Mouse (Mus musculus) MEL (cell line): Measurements from ENCODE around the gene Scgb3a1.

Source experiments
- BHLHE40 ChIP-seq: IDR thresholded peaks from 2 replicates; pipeline ENCODE4 v1.6.1; 2012; ENCODE audit warnings: low read depth, mild to moderate bottlenecking, inconsistent platforms, low read length, improper control_type of control experiment, borderline replicate concordance
- CTCF ChIP-seq, 3 experiments: IDR thresholded peaks in 2 of 3; conservative IDR thresholded peaks in 1 of 3; 2 replicates each; pipeline ENCODE4 v1.5.1; 2011 to 2012; ENCODE audit warnings: low read length in 3 of 3, low read depth in 2 of 3, mild to moderate bottlenecking in 2 of 3, improper control_type of control experiment in 1 of 3, inconsistent platforms in 1 of 3, mixed read lengths in 1 of 3, moderate library complexity in 1 of 3; ENCODE audit not compliant: control insufficient read depth in 1 of 3, insufficient read depth in 1 of 3, poor library complexity in 1 of 3, severe bottlenecking in 1 of 3
- EP300 ChIP-seq, 2 experiments: IDR thresholded peaks; 2 replicates each; pipeline ENCODE4 v1.6.1; 2011; ENCODE audit warnings: improper control_type of control experiment in 2 of 2, low read length in 2 of 2, low read depth in 1 of 2, mild to moderate bottlenecking in 1 of 2
- GATA1 ChIP-seq: IDR thresholded peaks from 2 replicates; pipeline ENCODE4 v1.6.1; 2011; ENCODE audit warnings: low read depth, low read length, improper control_type of control experiment
- JUND ChIP-seq: IDR thresholded peaks from 2 replicates; pipeline ENCODE4 v1.6.1; 2011; ENCODE audit warnings: low read depth, mild to moderate bottlenecking, improper control_type of control experiment, low read length
- NRF1 ChIP-seq: IDR thresholded peaks from 2 replicates; pipeline ENCODE4 v1.6.1; 2014; ENCODE audit warnings: low read depth, mild to moderate bottlenecking, inconsistent platforms, low read length, improper control_type of control experiment, moderate library complexity; ENCODE audit not compliant: poor library complexity, insufficient read depth, severe bottlenecking
- POLR2A ChIP-seq, 2 experiments: IDR thresholded peaks; 2 replicates each; pipeline ENCODE4 v1.6.1; 2011 to 2012; ENCODE audit warnings: low read length in 2 of 2, mild to moderate bottlenecking in 2 of 2, control low read depth in 1 of 2, improper control_type of control experiment in 1 of 2, low read depth in 1 of 2, moderate library complexity in 1 of 2; ENCODE audit not compliant: control insufficient read depth in 1 of 2, insufficient read depth in 1 of 2, poor library complexity in 1 of 2
- POLR2AphosphoS2 ChIP-seq: IDR thresholded peaks from 2 replicates; pipeline ENCODE4 v1.6.1; 2011; ENCODE audit warnings: low read length, improper control_type of control experiment
- RCOR1 ChIP-seq: IDR thresholded peaks from 2 replicates; pipeline ENCODE4 v1.6.1; 2012; ENCODE audit warnings: low read depth, mild to moderate bottlenecking, inconsistent platforms, low read length, improper control_type of control experiment
- SIN3A ChIP-seq: IDR thresholded peaks from 2 replicates; pipeline ENCODE4 v1.6.1; 2012; ENCODE audit warnings: low read length, improper control_type of control experiment, inconsistent platforms
- TBP ChIP-seq: IDR thresholded peaks from 2 replicates; pipeline ENCODE4 v1.8.0; 2011; ENCODE audit warnings: low read depth, low read length, improper control_type of control experiment
- TCF12 ChIP-seq: IDR thresholded peaks from 2 replicates; pipeline ENCODE4 v1.6.1; 2014; ENCODE audit warnings: low read depth, mild to moderate bottlenecking, inconsistent platforms, low read length, improper control_type of control experiment, moderate library complexity
- USF1 ChIP-seq: IDR thresholded peaks from 2 replicates; pipeline ENCODE4 v1.6.1; 2014; ENCODE audit warnings: low read depth, mild to moderate bottlenecking, inconsistent platforms, low read length, improper control_type of control experiment, moderate library complexity
- ZC3H11A ChIP-seq: IDR thresholded peaks from 2 replicates; pipeline ENCODE4 v1.6.1; 2012; ENCODE audit warnings: low read depth, mild to moderate bottlenecking, inconsistent platforms, low read length, improper control_type of control experiment

- no peak for TF ChIP-seq CTCF (IDR thresholded peaks at IDR 0.05 in 2 of 3, conservative IDR thresholded peaks at IDR 0.05 in 1 of 3; ENCODE audit: control insufficient read depth in 1 of 3, insufficient read depth in 1 of 3, low read depth in 2 of 3, low read length in 3 of 3, poor library complexity in 1 of 3, severe bottlenecking in 1 of 3)
- no peak for TF ChIP-seq JUND
- TF ChIP-seq TBP: no peak
- TF ChIP-seq GATA1: no peak
- no peak for TF ChIP-seq TCF12
- no peak for TF ChIP-seq SIN3A
- no peak for TF ChIP-seq POLR2AphosphoS2
- no peak for TF ChIP-seq NRF1
- no peak for TF ChIP-seq POLR2A (IDR thresholded peaks at IDR 0.05; ENCODE audit: control insufficient read depth in 1 of 2, insufficient read depth in 1 of 2, low read depth in 1 of 2, low read length in 2 of 2, poor library complexity in 1 of 2)
- no peak for TF ChIP-seq ZC3H11A
- TF ChIP-seq EP300 (IDR thresholded peaks at IDR 0.05; ENCODE audit: low read depth in 1 of 2, low read length in 2 of 2): no peak
- TF ChIP-seq USF1: no peak
- TF ChIP-seq BHLHE40: no peak
- TF ChIP-seq RCOR1: no peak
Observed at GRCm38 (mm10) chr11:49654651-49655050, 8.8 kb upstream of the Scgb3a1 start.
